Mouse (Mus musculus) hindbrain, embryonic 15.5 days (tissue): Measurements from ENCODE around the gene Cnst. TPM values are rescaled to one million over a fixed set of nuclear protein-coding genes. Genes with fewer than 3 reads are reported as not detected.
"Not testable (repeated sequence)": the region's sequence is repeated elsewhere in the genome, so short reads cannot be mapped to it uniquely, and the experiment has no call there.

Experiments used
- ATAC-seq: fragments of 200-750 bp; cut with Nextera tagmentation; 2 replicates; pipeline ENCODE4 v1.8.0; 2017; ENCODE audit warnings: low read depth, moderate number of reproducible peaks, moderate TSS enrichment; ENCODE audit not compliant: low FRiP score
- H3K27ac ChIP-seq: fragments of 300-500 bp; sonication (generic); replicated peaks from 2 replicates; pipeline ENCODE4 v1.5.1; 2015; ENCODE audit warnings: mild to moderate bottlenecking, inconsistent platforms
- H3K27me3 ChIP-seq: fragments of 300-500 bp; sonication (generic); 2 replicates; pipeline ENCODE4 v1.6.1; 2015; ENCODE audit warnings: control low read depth, inconsistent platforms
- H3K36me3 ChIP-seq: fragments of 300-500 bp; sonication (generic); 2 replicates; pipeline ENCODE4 v1.6.1; 2015; ENCODE audit warnings: control low read depth, inconsistent platforms
- H3K4me1 ChIP-seq: fragments of 300-500 bp; sonication (generic); replicated peaks from 2 replicates; pipeline ENCODE4 v1.6.1; 2015; ENCODE audit warnings: control low read depth, inconsistent platforms
- H3K4me2 ChIP-seq: fragments of 300-500 bp; sonication (generic); 2 replicates; pipeline ENCODE4 v1.6.1; 2015; ENCODE audit warnings: moderate library complexity, mild to moderate bottlenecking, inconsistent platforms
- H3K4me3 ChIP-seq: fragments of 300-500 bp; sonication (generic); 2 replicates; pipeline ENCODE4 v1.5.1; 2015; ENCODE audit warnings: mild to moderate bottlenecking, inconsistent platforms
- H3K9ac ChIP-seq: fragments of 300-500 bp; sonication (generic); 2 replicates; pipeline ENCODE4 v1.6.1; 2015; ENCODE audit warnings: inconsistent platforms
- H3K9me3 ChIP-seq: fragments of 300-500 bp; sonication (generic); 2 replicates; pipeline ENCODE4 v1.6.1; 2016; ENCODE audit warnings: control low read depth, inconsistent platforms
- WGBS: fragments of 180-500 bp; shearing (Covaris S2); methylation state at CpG from one replicate; pipeline ENCODE4 v1.1.7; 2015; 5-methylcytosine and 5-hydroxymethylcytosine counted together
- polyA plus RNA-seq: library from polyadenylated mRNA; unstranded; fragments of >200 nt; fragmentation: Nextera tagmentation; extraction: Ambion mirVana; gene quantifications from 2 replicates; pipeline ENCODE4 v1.2.1, GENCODE M21; 2015

Cnst gene
- polyA plus RNA-seq, 1 experiment from 2014 or later = 26.2 TPM

DNA sequence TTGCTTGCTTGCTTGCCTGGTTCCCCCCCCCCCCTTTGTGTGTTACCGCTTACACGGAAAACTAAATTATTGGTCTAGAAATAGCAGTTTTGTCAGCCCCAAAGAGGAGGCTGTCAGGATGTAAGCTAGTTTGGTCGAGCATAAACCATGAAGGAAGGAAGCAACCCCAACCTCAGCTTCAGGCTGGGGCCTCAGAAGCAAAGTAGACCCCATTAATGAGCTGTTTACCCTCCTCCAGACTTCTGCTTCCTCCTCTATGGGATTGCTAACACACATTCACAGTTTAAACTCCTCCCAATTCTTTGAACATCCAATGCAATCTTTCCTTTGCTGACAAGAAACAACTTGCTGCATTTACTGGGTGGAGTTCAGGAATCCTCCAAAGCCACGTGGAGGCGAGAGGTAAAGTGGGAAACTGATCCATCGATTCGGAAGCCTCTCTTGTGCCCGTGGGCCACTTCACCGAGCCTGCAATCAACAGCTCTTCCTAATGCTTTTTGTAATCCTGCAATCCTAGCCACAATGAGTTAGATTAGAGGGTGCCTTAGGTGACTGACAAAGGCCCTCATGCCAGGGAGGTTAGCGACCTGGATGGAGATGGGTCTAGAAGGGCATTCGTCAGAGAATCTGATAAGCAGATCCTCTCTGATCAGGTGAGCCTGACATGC lies 86.7 kb downstream of the Cnst start:
- WGBS = 81% methylated on average over 11 of the region's 11 CpGs
- ATAC-seq = no peak
- Histone ChIP-seq H3K4me2 (no peak overlapping the region), H3K27me3 (no peaks in the 10 kb centered on the region), H3K36me3 (no peaks in the 10 kb centered on the region), H3K4me1 (no peaks in the 10 kb centered on the region), H3K4me3 (no peak overlapping the region), H3K27ac (no peak overlapping the region), H3K9me3 (no peaks in the 10 kb centered on the region), H3K9ac (no peak overlapping the region)

DNA sequence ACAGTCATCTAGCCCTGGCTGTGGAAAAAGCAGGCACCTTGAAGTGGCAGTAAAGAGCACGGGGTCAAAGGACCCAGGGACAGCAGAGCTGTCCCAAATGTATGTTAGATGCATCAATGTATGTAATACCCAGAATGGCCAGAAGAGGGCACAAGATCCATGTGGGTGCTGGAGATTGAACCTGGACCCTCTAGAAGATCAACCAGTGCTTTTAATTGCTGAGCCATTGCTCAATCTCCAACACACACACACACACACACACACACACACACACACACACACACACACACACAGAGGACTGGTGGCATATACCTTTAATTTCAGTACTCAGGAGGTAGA lies 87.2 kb downstream of the Cnst start:
- no peak overlapping the region for H3K27ac ChIP-seq

DNA sequence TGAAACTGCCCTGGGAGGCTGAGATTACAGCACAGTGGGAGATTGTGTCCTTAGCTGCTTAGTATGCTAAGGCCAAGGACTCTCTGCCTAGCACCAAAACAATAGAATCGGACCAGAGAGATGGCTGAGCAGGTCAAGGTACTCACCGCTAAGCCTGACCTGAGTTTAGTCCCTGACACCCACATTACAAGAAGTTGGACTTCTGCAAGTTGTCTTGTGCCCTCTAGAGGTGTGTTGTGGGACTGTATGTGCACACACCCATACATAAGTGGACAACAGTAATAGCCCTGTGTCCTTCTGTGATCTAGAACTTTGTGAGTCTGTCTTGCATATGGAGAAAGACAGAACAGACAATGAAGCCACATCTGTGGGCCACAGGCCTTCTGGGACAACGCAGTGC lies 88.0 kb downstream of the Cnst start:
- H3K4me2 ChIP-seq = no peak overlapping the region
- H3K4me1 ChIP-seq = no peaks in the 10 kb centered on the region
- no peak overlapping the region for H3K4me3 ChIP-seq
- H3K27ac ChIP-seq = no peak overlapping the region
- WGBS = 85% methylated on average over 3 of the region's 3 CpGs
- no peaks in the 10 kb centered on the region for H3K9me3 ChIP-seq
- no peak overlapping the region for H3K9ac ChIP-seq
- no peaks in the 10 kb centered on the region for H3K27me3 ChIP-seq
- no peak for ATAC-seq
- no peaks in the 10 kb centered on the region for H3K36me3 ChIP-seq

More for the DNA sequence above, 87.2 kb downstream of the Cnst start:
- WGBS = 26% methylated on average over 1 of the region's 1 CpGs
- Histone ChIP-seq H3K36me3 (no peaks in the 10 kb centered on the region), H3K4me2 (no peak overlapping the region), H3K27me3 (no peaks in the 10 kb centered on the region), H3K4me3 (no peak overlapping the region), H3K9ac (no peak overlapping the region), H3K9me3 (no peaks in the 10 kb centered on the region), H3K4me1 (no peaks in the 10 kb centered on the region)
- ATAC-seq = no peak

DNA sequence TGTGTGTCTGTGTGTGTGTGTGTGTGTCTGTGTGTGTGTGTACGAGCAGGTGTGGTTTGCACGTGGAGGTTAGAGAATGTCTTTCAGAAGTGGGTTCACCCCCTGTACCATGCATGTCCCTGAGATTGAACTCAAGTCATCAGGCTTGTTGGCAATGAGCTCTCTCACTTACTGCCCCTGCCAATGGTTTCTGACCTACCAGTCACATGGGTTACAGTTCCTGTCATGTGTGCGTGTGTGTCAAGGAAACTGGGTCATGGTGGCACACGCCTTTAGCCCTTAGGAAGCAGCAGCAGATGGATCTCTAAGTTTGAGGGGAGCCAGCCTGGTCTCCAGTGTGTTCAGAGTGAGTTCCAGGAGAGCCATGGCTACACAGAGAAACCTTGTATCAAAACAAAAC lies 96.6 kb downstream of the Cnst start:
- no peak overlapping the region for H3K4me3 ChIP-seq
- 82% methylated on average over 4 of the region's 4 CpGs for WGBS
- H3K4me1 ChIP-seq = peaks cover 7% of the 10 kb centered on the region; the same call in 1 of the 2 replicates
- no peak overlapping the region for H3K9ac ChIP-seq
- no peak for ATAC-seq
- H3K4me2 ChIP-seq = no peak overlapping the region
- H3K36me3 ChIP-seq = no peaks in the 10 kb centered on the region
- H3K9me3 ChIP-seq = no peaks in the 10 kb centered on the region
- no peak overlapping the region for H3K27ac ChIP-seq
- no peaks in the 10 kb centered on the region for H3K27me3 ChIP-seq

DNA sequence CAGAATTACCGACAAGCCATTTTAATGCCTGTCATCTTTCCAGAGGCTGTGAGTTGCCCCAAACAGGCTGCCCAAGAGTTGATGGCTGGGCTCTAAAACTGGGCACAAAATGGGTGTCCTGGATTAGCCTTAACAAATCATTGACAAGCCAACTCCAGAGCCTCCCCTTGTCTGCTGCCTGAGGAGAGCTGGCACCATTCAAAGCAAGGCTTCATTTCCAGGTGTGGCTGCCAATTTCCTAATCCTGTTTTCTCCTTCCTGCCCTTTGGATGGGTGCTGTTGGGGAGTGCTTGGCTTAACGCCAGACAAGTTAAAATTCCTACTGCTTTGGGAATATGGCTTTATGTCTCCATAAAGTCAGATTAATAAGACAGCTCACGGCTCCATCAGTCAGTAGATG lies 98.0 kb downstream of the Cnst start:
- no peak for ATAC-seq
- Histone ChIP-seq H3K27me3 (no peaks in the 10 kb centered on the region), H3K27ac (no peak overlapping the region), H3K4me2 (no peak overlapping the region), H3K36me3 (no peaks in the 10 kb centered on the region), H3K9me3 (no peaks in the 10 kb centered on the region), H3K4me1 (peaks cover 7% of the 10 kb centered on the region; the same call in 1 of the 2 replicates), H3K9ac (no peak overlapping the region), H3K4me3 (no peak overlapping the region)
- 54% methylated on average over 3 of the region's 3 CpGs for WGBS

DNA sequence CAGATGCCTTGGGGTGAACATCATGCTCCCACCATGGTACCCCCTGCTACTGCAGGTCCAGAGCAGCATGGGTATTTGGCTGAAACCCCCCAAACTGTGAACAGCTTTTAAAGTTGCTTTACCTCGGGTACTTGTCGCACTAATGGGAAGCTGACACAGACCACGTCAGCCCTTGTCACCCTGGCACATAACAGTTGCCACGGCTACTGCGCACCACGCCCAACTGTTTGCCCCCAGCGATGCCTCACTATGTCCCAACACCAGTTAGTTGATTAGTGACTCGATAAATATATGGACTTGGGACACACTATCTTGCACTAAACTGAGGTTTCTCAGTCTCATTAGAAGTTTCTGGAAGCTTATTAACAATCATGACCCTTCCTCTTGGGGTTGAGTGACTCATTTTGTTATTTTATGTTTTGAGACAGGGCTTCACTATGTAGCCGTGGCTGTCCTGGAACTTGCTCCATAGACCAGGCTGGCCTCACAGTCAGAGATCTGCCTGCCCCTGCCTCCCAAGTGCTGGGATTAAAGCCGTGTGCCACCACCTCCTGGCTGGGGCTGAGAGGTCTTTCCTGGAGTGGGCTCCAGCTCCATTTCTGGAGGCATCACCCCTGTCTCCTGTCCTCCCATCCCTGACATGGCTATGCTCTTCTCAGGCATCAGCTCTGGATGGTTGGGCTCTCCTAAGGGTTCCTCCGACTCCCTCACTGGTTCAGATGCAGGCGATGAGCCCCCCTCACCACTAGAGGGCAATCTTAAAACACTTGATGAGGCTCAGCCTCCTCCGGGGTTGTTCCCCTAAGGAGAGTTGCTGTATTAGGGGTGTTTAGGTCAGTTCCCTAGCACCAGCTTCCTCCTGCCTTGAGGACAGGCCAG lies 99.2 kb downstream of the Cnst start:
- 63% methylated on average over 13 of the region's 13 CpGs for WGBS
- peak overlapping the region; percentile 53 for H3K4me2 ChIP-seq
- no peaks in the 10 kb centered on the region for H3K27me3 ChIP-seq
- H3K36me3 ChIP-seq = no peaks in the 10 kb centered on the region
- peaks cover 7% of the 10 kb centered on the region; the same call in 1 of the 2 replicates for H3K4me1 ChIP-seq
- H3K27ac ChIP-seq = no peak overlapping the region
- H3K9me3 ChIP-seq = no peaks in the 10 kb centered on the region
- peak; percentile 81 for ATAC-seq
- H3K4me3 ChIP-seq = peak overlapping the region; percentile 22; the same call in 1 of the 2 replicates
- H3K9ac ChIP-seq = no peak overlapping the region

DNA sequence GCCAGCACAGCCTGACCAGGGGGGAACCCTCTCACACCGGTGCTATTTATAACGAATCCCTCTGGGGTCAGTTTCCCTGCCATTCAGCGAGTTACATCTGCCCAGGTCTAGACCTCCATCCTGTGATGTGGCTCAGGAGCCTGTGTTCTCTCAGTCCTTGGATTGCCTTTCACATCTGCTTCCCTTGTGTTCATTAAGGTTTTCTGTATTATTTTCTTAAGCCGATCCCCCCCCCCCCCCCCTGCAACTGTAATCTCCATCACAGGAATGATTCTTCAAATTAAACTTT lies 99.8 kb downstream of the Cnst start:
- no peak; the same call in 1 of the 2 replicates for ATAC-seq
- H3K9ac ChIP-seq = no peak overlapping the region
- H3K27ac ChIP-seq = no peak overlapping the region

DNA sequence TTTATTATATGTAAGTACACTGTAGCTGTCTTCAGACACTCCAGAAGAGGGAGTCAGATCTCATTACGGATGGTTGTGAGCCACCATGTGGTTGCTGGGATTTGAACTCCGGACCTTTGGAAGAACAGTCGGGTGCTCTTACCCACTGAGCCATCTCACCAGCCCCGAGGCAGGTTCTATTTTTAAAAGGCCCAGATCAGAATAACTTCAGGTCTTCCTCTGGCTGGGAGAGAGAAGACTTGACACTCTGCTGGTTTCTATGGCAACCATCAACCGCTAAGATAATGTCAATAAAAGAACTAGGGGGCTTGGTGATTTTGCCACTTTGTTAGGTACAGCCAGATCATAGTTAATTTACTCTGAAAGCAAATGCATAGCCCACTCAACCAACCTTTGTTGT lies 102.5 kb downstream of the Cnst start:
- ATAC-seq, H3K27me3 ChIP-seq, H3K9me3 ChIP-seq, H3K4me2 ChIP-seq, H3K4me3 ChIP-seq, H3K27ac ChIP-seq, H3K9ac ChIP-seq, H3K4me1 ChIP-seq, H3K36me3 ChIP-seq: not testable (repeated sequence)
- 72% methylated on average over 4 of the region's 5 CpGs for WGBS

More for the DNA sequence above, 99.8 kb downstream of the Cnst start:
- Histone ChIP-seq H3K27me3 (no peaks in the 10 kb centered on the region), H3K9me3 (no peaks in the 10 kb centered on the region), H3K4me2 (peak overlapping the region; percentile 53), H3K4me3 (peak overlapping the region; percentile 22; the same call in 1 of the 2 replicates), H3K4me1 (peaks cover 7% of the 10 kb centered on the region; the same call in 1 of the 2 replicates), H3K36me3 (no peaks in the 10 kb centered on the region)
- WGBS = 22% methylated on average over 4 of the region's 4 CpGs

DNA sequence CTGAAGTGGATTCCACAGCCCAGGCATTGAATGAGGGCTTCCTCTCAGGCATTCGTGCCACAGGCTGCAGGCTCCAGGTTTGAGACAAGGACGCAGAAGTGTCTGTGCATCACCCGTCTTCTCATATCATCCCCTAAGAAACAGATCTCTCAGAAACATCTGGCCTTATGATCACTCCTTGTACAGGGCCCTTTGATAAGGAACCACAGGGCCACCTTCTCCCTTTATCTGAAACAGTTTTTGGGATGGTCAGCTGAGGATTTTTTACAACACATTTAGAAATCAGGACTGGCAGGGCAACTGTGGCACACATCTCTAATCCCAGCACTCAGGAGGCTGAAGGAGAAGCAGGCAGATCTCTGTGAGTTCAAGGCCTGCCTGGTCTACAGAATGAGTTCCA lies 103.2 kb downstream of the Cnst start:
- no peak for ATAC-seq
- H3K36me3 ChIP-seq = no peaks in the 10 kb centered on the region
- H3K27ac ChIP-seq = no peak overlapping the region
- no peak overlapping the region for H3K4me2 ChIP-seq
- H3K27me3 ChIP-seq = no peaks in the 10 kb centered on the region
- no peak overlapping the region for H3K4me3 ChIP-seq
- peaks cover 4% of the 10 kb centered on the region; the same call in 1 of the 2 replicates for H3K4me1 ChIP-seq
- 84% methylated on average over 3 of the region's 3 CpGs for WGBS
- no peak overlapping the region for H3K9ac ChIP-seq
- no peaks in the 10 kb centered on the region for H3K9me3 ChIP-seq

DNA sequence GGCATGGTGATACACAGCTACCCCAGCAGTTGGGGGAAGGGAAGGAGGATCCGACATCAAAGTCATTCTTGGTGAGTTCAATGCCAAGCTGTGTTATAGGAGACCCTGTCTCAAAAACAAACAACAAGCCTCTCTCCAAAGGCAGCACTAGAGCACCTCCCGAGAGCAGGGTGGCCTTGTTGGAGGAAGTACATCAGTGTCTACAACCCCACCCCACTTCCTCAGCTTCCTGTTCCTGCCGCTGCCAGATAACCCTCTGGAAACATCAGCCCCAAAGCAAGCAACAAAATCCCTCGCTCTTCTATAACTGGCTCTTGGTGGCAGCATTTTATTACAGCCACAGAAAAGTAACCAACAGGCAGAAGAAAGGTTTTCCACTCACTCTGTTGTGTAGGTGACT lies 104.1 kb downstream of the Cnst start:
- no peak overlapping the region for H3K4me3 ChIP-seq
- no peak overlapping the region for H3K27ac ChIP-seq
- H3K36me3 ChIP-seq = no peaks in the 10 kb centered on the region
- no peak overlapping the region for H3K9ac ChIP-seq
- WGBS = 80% methylated on average over 4 of the region's 4 CpGs
- no peak overlapping the region for H3K4me2 ChIP-seq
- H3K4me1 ChIP-seq = 0 out of 2 replicates have a peak, but pooled peaks cover 4% of the 10 kb centered on the region
- no peaks in the 10 kb centered on the region for H3K27me3 ChIP-seq
- H3K9me3 ChIP-seq = no peaks in the 10 kb centered on the region
- no peak for ATAC-seq

DNA sequence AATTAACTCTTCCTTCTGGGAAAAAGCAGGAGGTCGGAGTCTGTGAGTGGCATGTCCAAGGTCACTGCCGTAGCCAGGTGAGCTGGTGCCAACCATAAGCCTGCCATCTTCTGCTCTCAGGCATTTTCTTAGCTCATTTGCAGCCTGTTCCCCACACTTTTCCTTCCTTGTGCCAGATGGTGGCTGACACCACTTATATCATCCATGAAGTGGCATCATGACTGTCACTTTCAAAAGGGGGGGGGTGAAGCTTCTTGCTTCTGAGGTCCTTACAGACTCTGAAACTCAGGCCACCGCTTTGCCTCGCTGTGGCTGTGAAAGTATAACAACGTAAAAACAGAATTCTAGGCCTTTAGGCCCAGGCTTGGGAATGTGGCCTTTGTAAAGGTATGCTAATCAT lies 105.1 kb downstream of the Cnst start:
- no peaks in the 10 kb centered on the region for H3K27me3 ChIP-seq
- H3K9me3 ChIP-seq = no peaks in the 10 kb centered on the region
- H3K4me1 ChIP-seq = no peaks in the 10 kb centered on the region
- no peaks in the 10 kb centered on the region for H3K36me3 ChIP-seq
- ATAC-seq = no peak
- no peak overlapping the region for H3K9ac ChIP-seq
- no peak overlapping the region for H3K4me3 ChIP-seq
- no peak overlapping the region for H3K4me2 ChIP-seq
- WGBS = 82% methylated on average over 5 of the region's 5 CpGs
- H3K27ac ChIP-seq = no peak overlapping the region

DNA sequence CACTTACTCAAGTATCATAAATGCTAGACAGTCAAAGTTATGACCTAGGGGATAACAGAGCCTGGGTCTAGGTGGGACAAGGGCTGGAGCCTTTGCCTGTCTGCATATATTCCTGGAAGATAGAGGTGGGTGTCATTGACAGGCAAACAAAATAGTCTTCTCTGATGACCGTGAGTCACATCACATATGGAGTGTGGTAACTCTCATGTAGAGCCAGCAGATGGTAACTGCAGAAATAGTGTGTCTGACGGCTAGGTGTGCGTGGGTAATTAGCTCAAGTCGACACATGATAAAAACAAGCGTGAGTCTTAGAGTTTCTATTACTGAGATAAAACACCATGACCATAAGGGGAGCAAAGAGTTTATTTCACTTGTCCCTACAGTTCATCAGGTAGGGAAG lies 116.9 kb downstream of the Cnst start:
- ATAC-seq = no peak
- no peak overlapping the region for H3K9ac ChIP-seq
- WGBS = 91% methylated on average over 5 of the region's 5 CpGs
- no peak overlapping the region for H3K4me2 ChIP-seq
- no peaks in the 10 kb centered on the region for H3K36me3 ChIP-seq
- H3K9me3 ChIP-seq = no peaks in the 10 kb centered on the region
- H3K4me1 ChIP-seq = no peaks in the 10 kb centered on the region; the same call in 1 of the 2 replicates
- no peaks in the 10 kb centered on the region for H3K27me3 ChIP-seq
- no peak overlapping the region for H3K27ac ChIP-seq
- no peak overlapping the region for H3K4me3 ChIP-seq
